Mouse (Mus musculus) ovary, postnatal 10 days (tissue): Measurements from ENCODE around the gene Primpol.

Source experiments
- DNase-seq: peaks from one replicate; pipeline ENCODE4 v3.0.0; 2022; ENCODE audit warnings: low spot score

Gene Primpol

GRCm38 (mm10) chr8:46559428-46559827, 57.6 kb downstream of the Primpol start:
- DNase-seq, result no peak

- no peak for DNase-seq
These were observed 64.6 kb downstream of the Primpol start for GRCm38 (mm10) chr8:46552441-46552765.

DNA sequence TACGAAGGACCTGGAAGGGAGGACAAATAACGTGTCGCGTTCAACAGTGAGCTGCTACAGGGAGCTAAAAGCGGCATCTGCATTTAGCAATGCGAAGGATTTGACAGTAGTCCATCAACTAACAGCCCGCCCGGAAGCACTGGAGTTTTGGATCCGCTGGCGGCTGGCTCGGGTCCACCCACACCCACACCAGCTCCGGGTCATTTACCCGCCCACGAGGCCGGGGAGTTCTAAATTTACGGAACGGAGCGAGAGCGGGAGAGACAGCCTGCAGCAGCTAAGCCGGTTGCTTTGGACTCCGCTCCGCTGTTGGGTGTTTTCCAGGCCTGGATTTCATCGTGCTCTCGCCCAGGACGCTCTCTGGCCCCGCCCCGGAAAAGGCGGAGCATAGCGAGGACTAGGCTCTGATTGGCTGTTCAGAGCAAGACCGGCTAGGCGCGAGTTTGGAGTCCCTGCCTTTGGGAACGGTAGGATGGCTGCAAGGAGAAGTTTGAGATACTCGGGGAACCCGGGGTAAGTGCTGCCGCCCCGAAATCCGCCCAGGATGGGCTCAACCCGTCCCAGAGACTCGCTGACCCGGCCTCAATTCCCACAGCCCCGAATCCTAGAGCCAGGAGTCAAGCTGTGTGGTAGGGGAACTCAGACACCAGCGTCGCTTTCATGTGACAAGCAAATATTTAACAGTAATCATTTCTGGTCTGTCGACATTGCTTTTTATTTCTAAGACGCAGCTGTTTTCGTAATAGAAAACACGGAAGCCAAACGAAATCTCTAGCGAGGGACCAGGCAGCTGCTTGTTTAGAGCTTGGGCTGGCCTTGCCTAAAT, 65.2 kb downstream of the Primpol start, which contains the start of gene Cenpu:
Gene Cenpu (plus strand): TSS at position 414 of the 826 bp plus-strand sequence.
- DNase-seq, result peak; percentile 98

DNA sequence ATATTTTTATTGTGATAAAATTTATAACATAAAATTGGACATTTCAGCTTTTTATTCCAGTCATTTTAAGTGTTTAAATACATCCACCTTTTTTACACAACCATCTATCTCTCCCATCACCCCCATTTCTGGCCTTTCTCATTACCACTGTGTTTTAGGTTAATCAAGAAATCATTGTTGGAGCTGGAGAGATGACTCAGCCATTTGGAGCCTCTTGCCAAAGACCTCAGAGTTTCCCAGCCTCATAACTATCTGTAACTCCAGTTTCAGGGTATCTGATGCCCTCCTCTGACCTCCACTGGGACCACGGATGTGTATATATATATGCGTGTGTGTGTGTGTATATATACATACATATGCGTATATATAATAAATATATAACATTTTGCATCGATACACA, 66.0 kb downstream of the Primpol start:
- no peak for DNase-seq

DNA sequence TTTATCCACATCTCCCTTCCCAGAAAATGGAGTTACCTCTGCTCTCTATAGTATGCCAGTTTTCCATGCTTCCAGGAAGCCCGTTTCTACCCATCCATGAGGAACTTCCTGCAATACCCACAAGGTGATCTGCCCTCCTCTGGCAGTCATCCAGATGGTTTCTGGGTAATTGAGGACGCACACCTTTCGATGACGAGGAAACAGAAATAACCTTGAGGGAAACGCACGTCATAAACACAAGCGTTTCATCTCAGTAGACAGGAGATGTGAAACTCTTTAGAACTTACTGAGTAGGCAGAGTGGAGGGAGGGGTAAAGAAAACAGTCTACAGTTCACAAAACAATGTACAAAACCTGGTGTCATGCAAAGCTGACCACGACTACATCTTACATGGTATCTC, 67.0 kb downstream of the Primpol start:
- no peak for DNase-seq

DNA sequence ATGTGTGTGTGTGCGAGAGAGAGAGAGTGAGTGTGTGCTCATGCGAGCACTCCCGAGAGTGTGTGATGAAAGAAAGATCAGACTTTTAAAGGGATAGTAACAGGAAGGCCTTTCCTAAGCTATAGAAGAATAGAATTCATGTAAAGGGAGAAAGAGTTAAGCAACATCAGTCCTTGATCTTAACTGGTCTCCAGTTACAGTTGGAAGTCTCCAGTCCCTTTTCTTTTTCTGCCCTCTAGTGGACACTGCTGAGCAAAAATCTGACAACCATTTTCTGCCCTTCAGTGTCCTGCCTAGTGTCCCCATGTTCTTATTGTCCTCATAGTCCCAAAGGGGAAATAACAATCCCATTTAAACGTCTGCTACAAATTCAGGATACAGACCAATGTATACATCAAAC, 69.8 kb downstream of the Primpol start:
- DNase-seq, result no peak

DNA sequence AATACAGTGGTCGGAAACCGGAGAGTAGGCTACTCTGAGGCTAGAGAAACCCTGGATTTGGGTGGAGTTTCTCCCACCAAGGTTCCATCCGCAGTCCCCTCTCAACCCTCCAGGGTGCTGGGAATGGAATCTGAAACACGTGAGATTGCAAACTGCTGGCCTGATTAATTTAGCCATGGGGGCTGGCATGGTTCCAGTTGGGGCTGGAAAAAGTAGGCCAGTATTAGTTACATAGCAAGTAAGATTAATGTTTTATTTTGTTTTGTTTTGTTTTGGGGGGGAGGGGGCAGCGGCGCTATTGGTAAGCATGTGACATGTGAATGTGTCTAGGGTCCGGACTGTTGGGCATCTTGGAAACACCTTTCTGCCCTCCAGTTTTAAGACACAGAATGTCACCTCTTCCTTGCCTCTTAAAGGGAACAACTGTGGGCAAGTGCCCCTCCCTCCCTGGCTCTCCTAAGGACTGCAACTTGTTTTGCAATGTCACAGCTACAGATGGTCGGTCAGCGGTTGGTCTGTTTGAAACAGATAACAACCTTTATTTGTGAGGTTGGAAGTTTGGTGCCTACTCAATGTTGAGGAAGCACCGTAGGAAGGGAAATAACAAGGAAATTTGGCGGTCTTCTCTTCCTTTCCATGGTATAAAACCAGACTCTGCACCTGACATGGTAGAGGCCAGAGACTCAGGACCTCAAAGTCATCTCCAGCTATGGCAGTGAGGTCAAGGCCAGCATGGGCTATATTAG, 70.4 kb downstream of the Primpol start:
- DNase-seq, result no peak

- no peak for DNase-seq
These were observed 71.2 kb downstream of the Primpol start for GRCm38 (mm10) chr8:46545854-46546253.

DNA sequence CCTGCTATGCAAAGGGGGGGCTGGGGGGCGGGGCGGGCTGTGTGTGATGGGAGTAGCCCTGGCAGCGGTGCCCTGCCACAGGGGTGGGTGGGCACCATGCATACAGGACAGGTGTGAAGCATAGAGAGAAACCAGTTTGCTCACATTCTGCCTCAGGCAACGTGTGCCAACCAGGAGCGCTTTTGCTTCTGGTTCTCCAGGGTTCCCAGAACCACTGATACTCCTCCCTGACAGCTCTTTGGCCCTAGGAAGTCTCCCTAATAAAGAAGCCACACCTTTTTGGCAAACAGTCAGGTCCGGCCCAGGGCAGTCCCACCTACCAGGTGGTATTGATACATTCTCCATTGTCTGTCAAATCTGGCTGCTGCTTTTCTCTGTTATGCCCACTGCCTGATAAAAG, 73.3 kb downstream of the Primpol start:
- DNase-seq, result no peak

DNA sequence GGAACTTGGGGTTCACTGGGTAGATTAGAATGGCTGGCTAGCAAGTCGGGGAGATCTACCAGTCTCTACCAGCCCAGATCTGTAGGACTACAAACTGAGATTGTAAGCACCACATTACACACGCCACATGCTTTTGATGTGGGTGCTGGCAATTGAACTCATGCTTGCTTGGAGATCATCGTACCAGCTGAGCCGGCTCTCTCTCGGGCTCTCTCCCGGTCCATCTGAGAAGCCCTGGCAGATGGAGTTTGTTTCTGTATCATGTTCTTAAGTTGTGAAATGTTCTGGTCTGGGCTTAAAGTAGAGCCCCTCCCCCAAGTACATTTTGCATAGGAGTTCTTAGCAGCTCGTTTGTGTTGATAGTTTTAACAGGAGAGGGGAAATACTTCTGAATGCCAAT, 73.8 kb downstream of the Primpol start:
- no peak for DNase-seq

- no peak for DNase-seq
These were observed 77.3 kb downstream of the Primpol start for GRCm38 (mm10) chr8:46539701-46540100.

DNA sequence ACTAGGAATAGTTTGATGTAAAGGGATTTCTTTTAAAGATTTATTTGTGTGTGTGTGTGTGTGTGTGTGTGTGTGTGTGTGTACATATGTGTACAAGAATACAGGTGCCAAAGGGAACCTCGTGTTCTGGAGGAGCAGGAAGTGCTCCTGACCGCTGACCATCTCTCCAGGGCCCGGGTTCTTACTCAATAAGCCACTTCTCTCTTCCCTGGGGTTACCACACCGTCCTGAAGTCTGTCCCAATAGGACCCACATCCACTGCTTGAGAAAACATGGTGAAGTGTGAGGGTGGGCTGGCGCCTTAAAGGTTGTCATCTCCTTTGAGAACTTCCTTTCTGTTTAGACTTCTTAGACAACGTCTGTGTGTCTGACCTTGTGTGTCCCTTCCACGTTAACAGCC, 83.1 kb downstream of the Primpol start:
- no peak for DNase-seq

DNA sequence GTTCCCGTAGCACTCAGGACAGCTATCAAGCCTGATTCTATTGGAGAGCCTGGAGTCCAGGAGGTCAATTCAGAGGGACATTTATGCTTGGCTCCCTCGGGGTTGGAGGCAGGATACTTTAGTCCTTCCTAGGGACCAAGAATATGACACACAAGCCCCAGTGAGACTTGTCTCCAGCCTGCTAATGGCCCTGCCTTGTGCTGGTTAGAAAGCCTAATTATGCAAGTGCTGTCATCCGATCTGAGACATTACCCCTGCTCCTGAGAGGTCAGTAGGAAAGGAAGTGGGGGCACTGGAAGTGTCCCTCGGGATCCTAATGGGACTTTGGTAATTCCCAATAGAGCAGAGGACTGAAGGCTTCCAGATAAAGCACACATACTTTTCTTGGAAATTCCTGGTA, 86.5 kb downstream of the Primpol start:
- no peak for DNase-seq

DNA sequence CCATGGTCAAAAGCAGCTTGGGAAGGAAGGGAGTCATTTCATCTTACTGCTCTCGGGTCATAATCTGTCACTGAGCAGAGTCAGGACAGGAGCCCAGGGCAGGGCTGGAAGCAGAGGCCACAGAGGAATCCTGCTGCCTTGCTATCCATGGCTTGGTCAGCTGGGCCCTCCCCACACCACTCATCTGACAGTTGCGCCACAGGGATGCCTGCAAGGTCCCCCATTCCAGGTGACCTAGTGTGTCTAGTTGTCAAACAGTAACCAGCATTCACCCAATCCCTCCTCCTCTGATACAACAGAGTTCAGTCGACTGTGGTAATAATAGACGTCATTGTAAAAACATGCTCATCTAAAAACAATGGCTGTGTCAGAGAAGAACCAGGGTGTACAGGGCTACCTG, 87.5 kb downstream of the Primpol start:
- DNase-seq, result no peak

- no peak for DNase-seq
These were observed 90.2 kb downstream of the Primpol start for GRCm38 (mm10) chr8:46526821-46527220.

DNA sequence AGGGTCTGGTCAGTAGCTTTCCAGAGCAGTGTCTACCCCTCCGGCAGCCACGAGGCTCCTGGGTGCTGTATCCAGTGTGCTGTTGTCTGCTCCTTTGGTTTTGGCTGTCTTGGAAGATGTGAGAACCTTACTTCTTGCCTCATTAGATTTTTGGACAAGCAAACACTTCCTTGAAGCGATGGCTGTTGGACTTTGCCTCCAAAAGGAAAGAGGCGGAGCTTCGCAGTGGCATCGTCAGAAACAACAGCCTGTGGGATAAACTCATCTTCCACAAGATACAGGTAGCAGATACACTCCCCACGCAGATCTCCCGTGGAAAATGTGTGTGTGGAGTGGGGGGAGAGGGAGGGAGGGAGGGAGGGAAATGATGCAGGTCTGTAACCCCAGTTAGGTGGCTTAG, 90.9 kb downstream of the Primpol start:
- DNase-seq, result no peak
